In genomic region chr16:87440184-87440686, GRCm38 (mm10) we compare ENCODE assay signal across 8 mouse cellular contexts. TPM values are rescaled to one million over a fixed set of nuclear protein-coding genes. Genes with fewer than 3 reads are reported as not detected.
DNase-seq lines count a peak whose midpoint lies in the region; ATAC-seq lines count a peak whose summit lies in the region.

TSS of gene Rwdd2b (minus strand) at chr16:87440573.

- peak within 1 kb of the TSS; percentile 80 for H3K9ac ChIP-seq in hindbrain, embryonic 12.5 days

- WGBS in hindbrain, embryonic 12.5 days: under 1% methylated on average over 33 of the region's 38 CpGs

- peak; percentile 94 for DNase-seq in NIH3T3 (ENCODE audit: low read depth)
- DNase-seq in cerebellum, postnatal 10 days: peak; percentile 96 to 97
- DNase-seq in frontal cortex, postnatal 10 days (ENCODE audit: low spot score in 2 of 2): peak; percentile 86 to 93
- DNase-seq in layer of hippocampus, postnatal 14 days (ENCODE audit: low spot score in 2 of 2): peak; percentile 93 to 95
- DNase-seq in lung, postnatal 14 days: peak; percentile 94
- peak; percentile 83 for DNase-seq in retina, adult 2 months (ENCODE audit: low read depth, low spot score)
- DNase-seq in thymus, postnatal 36 days: peak; percentile 93

- peak within 1 kb of the TSS; percentile 90 for H3K27ac ChIP-seq in hindbrain, embryonic 12.5 days

- no peaks in the 10 kb centered on the region for H3K9me3 ChIP-seq in hindbrain, embryonic 12.5 days (replicated peaks)

- peak within 1 kb of the TSS; percentile 78 for H3K4me2 ChIP-seq in hindbrain, embryonic 12.5 days (replicated peaks)

- H3K4me3 ChIP-seq in hindbrain, embryonic 12.5 days: peak within 1 kb of the TSS; percentile 59

- peaks cover 11% of the 10 kb centered on the region for H3K4me1 ChIP-seq in hindbrain, embryonic 12.5 days

- ATAC-seq in hindbrain, embryonic 12.5 days (ENCODE audit: low FRiP score): peak; percentile 97

- H3K27me3 ChIP-seq in hindbrain, embryonic 12.5 days: no peaks in the 10 kb centered on the region; the same call in 1 of the 2 replicates

- H3K36me3 ChIP-seq in hindbrain, embryonic 12.5 days: 0 out of 2 replicates have a peak, but pooled peaks cover 6% of the 10 kb centered on the region

RNA-seq across cellular contexts. Expression of gene Rwdd2b, which starts in this region (rescaled TPM):
- polyA plus RNA-seq in hindbrain, embryonic 12.5 days (2016; fragmentation: Nextera tagmentation; extraction: Ambion mirVana): 11.5 and 11.9 TPM in 2 replicates
- 10 to 100 TPM in 1 of 2 experiments, 1 to 10 TPM in 1; 9.3 to 10.5 TPM for total RNA-seq in layer of hippocampus, postnatal 14 days (2021)

Comparison
In these comparisons a context has a peak if more than half of its experiments do, and no peak if none do; other contexts are left out.
1. Peak in every context shown above with its lines: DNase-seq, ATAC-seq, H3K4me3 ChIP-seq and H3K27ac ChIP-seq.